Mouse (Mus musculus) bone marrow macrophage, adult 2 months (primary cell): ENCODE results near the gene Umodl1. TPM values are rescaled to one million over a fixed set of nuclear protein-coding genes. Genes with fewer than 3 reads are reported as not detected.

ENCODE experiments used
- H3K27ac ChIP-seq: 2 replicates; pipeline ENCODE4 v1.5.1; 2012; ENCODE audit warnings: low read depth, low read length; ENCODE audit not compliant: insufficient read depth
- H3K4me1 ChIP-seq: 2 replicates; pipeline ENCODE4 v1.6.1; 2012; ENCODE audit warnings: low read length; ENCODE audit not compliant: control insufficient read depth, insufficient read depth
- H3K4me3 ChIP-seq: 2 replicates; pipeline ENCODE4 v1.5.1; 2012; ENCODE audit warnings: mild to moderate bottlenecking, low read length, moderate library complexity; ENCODE audit not compliant: insufficient read depth
- CTCF ChIP-seq: IDR thresholded peaks from 2 replicates; pipeline ENCODE4 v1.5.1; 2012; ENCODE audit warnings: low read depth, mild to moderate bottlenecking, low read length, moderate library complexity
- POLR2A ChIP-seq: IDR thresholded peaks from 2 replicates; pipeline ENCODE4 v1.6.1; 2012; ENCODE audit warnings: mild to moderate bottlenecking, low read depth, low read length, borderline replicate concordance
- polyA plus RNA-seq: library from polyadenylated mRNA; stranded (reverse); fragments of >200 nt; gene quantifications from 2 replicates; pipeline ENCODE4 v1.2.4, GENCODE M21; 2012; ENCODE audit not compliant: missing spikeins, insufficient read depth, insufficient read length

The Umodl1 gene
- polyA plus RNA-seq, 1 experiment, result not detected

DNA sequence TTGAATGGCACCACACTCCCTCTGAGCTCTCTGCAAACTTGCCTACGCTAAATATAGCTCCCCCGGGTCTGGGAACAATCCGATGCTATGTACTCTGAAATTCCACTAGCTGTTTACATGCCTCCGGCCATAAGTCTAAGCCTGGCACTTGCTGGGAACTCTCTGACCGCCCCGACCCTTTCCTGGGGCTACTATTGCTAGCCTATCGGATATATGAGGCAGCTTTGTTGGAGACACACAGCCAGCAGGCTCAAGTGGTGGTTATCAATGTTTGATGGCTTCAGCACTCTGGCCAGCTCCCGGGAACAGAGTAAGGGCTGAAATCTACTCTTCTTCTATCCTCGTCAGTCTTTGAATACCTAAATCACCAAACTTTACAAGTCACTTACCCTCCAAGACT, 15.9 kb upstream of the Umodl1 start:
- H3K4me1 ChIP-seq, result no peaks in the 10 kb centered on the region
- H3K4me3 ChIP-seq, result no peak overlapping the region
- H3K27ac ChIP-seq, result no peak overlapping the region
- TF ChIP-seq POLR2A (no peak), CTCF (no peak)

DNA sequence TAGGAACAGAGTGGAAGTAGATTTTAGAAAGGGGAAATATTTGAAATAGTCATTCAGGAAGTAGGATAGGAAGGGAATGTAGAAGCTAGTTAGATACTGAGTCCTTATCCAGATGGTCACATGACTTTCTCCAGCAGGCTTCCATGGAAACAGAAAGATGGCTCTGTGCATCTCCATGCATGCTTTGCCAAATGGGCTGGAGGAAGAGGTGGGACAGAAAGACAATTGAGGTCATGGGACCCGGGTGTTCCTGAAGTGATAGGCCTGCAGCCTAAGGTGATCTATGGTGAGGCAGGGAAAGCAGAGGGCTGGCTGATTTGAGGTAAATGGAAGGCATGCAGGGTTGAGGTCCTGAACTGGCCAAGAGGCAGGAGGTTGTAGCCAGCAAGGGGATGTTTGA, 6.1 kb upstream of the Umodl1 start:
- Histone ChIP-seq H3K4me1 (no peaks in the 10 kb centered on the region), H3K4me3 (no peak overlapping the region), H3K27ac (no peak overlapping the region)
- TF ChIP-seq POLR2A (no peak), CTCF (no peak)

DNA sequence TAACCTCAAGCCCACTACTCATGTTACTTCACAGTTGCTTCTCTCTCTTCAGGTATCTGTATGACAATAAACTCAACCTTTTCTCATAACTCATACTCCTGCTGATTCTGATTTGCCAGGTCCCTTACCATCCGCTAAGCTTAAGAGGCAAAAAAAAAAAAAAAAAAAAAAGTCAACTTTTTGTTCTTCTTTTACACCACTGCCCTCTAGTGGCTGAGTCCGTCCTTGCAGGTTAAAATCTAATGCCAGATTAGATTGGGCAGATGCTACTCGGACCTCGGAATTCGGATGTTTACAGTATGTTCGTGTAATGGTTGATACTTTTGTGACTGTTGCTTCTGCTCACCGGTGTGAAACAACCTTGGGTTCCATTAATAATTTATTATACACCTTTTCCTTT, 3.7 kb upstream of the Umodl1 start:
- no peak for TF ChIP-seq CTCF
- TF ChIP-seq POLR2A, result no peak
- Histone ChIP-seq H3K27ac (no peak overlapping the region), H3K4me1 (no peaks in the 10 kb centered on the region), H3K4me3 (no peak overlapping the region)

DNA sequence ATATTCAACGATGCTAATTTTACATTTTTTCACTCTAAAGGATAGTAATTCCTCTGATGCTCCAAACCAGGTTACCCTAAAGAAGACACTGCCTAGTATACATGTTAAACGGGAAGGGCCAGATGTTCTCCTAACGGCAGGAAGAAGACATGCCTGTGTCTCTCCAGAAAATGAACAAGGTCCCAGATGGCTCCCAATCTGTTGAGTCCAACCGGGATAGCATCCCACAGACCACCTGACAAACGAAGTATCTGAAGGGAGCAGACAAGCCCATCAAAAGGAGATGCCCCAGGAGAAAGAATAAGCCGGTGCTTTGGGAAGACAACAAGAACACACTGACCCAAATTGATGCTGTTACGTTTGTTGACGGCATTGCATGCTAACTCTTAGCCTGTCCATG, 2.8 kb upstream of the Umodl1 start:
- Histone ChIP-seq H3K4me3 (no peak overlapping the region), H3K4me1 (no peaks in the 10 kb centered on the region), H3K27ac (no peak overlapping the region)
- TF ChIP-seq POLR2A (no peak), CTCF (no peak)

DNA sequence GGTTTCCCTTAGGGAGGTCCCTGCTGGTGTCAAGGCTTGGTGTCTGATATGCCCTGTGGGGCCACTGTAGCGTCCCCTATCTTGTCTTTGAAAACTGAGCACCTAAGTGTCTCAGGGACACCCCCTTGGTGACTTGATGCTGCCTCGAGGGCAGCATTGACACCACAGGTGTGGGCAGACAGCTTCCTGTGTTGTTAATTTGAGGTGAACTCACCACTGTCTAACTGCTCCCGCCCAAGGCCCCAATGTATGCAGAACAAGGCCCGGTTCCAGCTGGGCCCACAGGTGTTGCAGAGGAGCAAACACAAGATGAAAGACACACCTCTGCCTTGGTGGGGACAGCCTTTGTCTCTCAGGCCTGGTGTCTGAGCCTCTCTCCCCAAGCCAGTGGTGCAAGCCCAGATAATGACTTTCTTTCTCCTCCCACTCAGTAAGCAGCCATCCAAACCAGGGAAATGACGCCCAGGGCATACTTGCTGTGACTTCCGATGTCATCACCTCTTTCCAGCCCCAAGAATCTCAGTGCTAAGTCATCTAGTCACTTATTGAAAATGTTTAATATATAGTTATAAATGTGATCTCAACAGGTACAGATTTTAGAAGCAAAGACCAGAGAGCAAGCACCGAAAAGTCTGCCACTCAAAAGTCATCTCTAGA, 7.6 kb downstream of the Umodl1 start:
- Histone ChIP-seq H3K4me3 (no peak overlapping the region), H3K27ac (no peak overlapping the region), H3K4me1 (peaks cover 13% of the 10 kb centered on the region)
- TF ChIP-seq POLR2A (no peak), CTCF (no peak)

DNA sequence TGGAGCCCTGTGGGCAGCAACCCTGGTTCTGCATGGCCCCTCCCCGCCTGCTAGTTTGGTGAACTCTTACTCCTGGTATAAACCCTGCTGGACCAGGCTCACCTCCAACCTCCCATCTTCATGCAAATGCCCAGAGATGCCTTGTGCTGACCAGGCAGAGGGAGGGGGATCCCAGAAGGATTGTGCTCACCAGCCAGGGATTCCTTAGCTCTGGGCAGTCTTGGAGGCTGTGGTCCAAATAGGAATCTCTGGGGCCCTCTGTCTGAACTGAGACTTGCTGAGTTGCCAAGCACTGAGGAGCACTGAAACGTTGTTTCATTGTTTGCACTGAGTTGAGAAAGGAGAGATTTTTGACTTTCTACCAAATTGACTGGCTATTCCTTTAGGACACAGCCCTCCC, 8.4 kb downstream of the Umodl1 start:
- Histone ChIP-seq H3K4me1 (peaks cover 13% of the 10 kb centered on the region), H3K4me3 (no peak overlapping the region), H3K27ac (no peak overlapping the region)
- TF ChIP-seq CTCF (0 out of 2 replicates have a peak, but pooled peaks have one; percentile 27), POLR2A (no peak)

DNA sequence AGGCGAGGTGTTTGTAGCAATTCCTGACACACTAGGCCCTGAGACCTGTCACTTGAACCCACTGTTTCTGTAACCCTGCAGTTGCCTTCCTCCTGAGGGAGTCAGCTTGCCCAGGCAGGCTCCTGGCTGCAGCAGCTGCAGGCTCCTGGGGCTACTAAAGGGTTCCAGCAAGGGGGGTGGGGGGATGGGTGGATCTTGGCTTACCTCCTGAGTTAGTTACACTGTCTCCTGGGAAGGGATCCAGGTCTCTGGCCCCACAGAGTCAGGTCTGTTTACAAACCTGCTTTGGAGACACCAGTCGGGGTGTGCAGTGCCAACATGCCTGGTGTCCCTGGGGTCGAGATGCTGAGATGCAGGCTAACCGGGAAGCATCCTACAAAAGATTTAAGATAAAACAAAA, 15.5 kb downstream of the Umodl1 start:
- H3K4me1 ChIP-seq, result peaks cover 29% of the 10 kb centered on the region
- TF ChIP-seq POLR2A, result no peak
- TF ChIP-seq CTCF, result no peak
- H3K27ac ChIP-seq, result no peak overlapping the region
- H3K4me3 ChIP-seq, result no peak overlapping the region

DNA sequence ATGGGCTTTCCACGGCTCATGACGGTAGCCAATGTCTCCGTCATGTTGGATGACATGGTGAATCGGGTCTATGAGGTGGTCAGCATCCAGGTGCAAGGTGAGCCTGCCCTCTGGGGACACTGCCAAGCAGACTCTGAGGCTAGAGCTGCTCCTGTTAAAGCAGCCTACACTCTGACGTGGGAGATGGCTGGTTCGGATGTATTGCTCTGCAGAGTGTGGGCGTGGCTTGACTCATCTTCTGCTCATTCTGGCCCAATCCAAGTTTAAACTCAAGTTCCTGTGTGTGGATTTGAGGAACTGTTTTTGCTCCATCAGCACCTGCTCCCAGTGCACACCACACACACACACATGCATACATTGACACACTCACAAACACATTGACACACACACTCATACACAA, 17.4 kb downstream of the Umodl1 start:
- Histone ChIP-seq H3K27ac (peak overlapping the region; percentile 93), H3K4me1 (peaks cover 36% of the 10 kb centered on the region), H3K4me3 (no peak overlapping the region)
- TF ChIP-seq CTCF (no peak), POLR2A (no peak)

DNA sequence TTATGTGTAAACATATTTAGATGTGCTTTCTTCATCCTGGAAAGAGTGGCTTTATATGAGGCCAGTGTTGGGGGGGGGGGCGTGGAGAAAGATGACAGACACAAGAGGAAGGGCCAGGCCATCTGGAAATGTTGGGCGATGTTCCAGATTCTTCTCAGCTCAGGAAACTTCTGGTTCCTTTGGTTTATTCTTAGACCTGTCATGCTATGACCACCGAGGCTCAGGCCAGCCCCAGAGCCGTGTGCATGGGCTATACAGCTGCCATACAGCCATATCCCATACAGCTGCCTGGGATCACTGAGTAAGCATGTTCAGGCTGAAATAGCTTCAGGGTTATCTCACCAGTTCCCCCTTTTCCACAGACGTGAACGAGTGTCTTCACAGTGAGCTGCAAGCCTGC, 18.9 kb downstream of the Umodl1 start:
- no peak overlapping the region for H3K4me3 ChIP-seq
- peak overlapping the region; percentile 93 for H3K27ac ChIP-seq
- no peak for TF ChIP-seq CTCF
- H3K4me1 ChIP-seq, result peaks cover 50% of the 10 kb centered on the region

DNA sequence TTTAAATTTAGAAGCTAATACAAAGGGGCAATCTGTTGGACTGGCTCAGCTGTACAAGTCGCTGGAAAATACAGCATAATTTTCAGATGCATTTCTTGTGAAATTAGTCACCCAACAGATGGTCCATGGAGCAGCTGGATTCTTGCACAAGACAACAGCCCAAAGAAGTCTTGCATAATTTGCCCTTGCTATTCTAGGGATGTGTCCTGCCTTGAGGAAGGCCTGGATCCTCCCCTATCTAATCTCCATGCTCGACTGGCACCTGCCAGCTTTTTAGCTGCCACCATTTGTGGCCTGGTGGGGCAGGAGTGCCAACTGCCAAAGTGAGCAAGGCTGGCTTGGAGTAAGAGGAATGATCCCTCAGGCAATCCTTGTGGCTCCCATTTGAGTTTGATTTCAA, 22.9 kb downstream of the Umodl1 start:
- H3K4me3 ChIP-seq, result no peak overlapping the region
- no peak for TF ChIP-seq POLR2A
- no peak for TF ChIP-seq CTCF
- peak overlapping the region; percentile 85 for H3K27ac ChIP-seq
- peaks cover 42% of the 10 kb centered on the region for H3K4me1 ChIP-seq

DNA sequence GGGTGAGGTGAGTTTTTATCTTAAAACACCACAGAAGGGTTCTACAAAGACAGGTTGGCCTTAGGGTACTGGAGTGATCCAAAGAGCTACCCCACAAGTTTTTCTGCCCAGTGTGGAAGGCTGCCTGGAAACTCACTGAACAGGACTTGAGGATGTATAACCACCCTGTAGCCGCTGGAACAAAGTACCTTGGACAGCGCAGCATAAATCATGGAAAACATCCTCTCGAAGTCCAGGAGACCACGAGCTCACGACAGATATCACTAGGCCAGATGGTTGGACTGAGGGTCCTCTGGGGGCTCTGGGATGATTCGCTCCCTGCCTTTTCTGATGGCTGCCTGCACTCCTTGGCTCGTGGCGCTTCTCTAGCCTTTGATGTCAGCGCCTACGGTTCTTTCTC, 24.1 kb downstream of the Umodl1 start:
- Histone ChIP-seq H3K4me1 (peaks cover 33% of the 10 kb centered on the region), H3K27ac (no peak overlapping the region), H3K4me3 (no peak overlapping the region)
- no peak for TF ChIP-seq POLR2A
